Mouse (Mus musculus): ENCODE results near the gene Nsmce4a. TPM values are rescaled to one million over a fixed set of nuclear protein-coding genes. Genes with fewer than 3 reads are reported as not detected.
"Not testable (repeated sequence)": the region's sequence is repeated elsewhere in the genome, so short reads cannot be mapped to it uniquely, and the experiment has no call there.

Nsmce4a gene
- polyA plus RNA-seq, 1 experiment, result 61.5 TPM

DNA sequence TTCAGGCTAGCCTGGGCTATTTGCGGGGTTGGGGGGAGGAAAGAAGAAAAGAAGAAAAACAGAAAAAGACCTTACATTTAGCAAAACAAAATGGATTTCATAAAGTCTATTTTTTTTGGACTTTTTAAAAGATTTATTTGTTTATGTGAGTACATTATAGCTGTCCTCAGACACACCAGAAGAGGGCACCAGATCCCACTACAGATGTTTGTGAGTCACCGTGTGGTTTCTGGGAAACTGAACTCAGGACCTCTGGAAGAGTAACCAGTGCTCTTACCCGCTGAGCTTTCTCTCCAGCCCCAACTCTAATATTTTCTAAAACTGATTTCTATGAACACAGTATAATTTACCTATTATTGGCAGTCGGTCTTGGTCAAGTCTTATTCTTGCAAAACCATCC is 37.7 kb downstream of the Nsmce4a start:
- no peak for DNase-seq (ENCODE audit: low spot score)

DNA sequence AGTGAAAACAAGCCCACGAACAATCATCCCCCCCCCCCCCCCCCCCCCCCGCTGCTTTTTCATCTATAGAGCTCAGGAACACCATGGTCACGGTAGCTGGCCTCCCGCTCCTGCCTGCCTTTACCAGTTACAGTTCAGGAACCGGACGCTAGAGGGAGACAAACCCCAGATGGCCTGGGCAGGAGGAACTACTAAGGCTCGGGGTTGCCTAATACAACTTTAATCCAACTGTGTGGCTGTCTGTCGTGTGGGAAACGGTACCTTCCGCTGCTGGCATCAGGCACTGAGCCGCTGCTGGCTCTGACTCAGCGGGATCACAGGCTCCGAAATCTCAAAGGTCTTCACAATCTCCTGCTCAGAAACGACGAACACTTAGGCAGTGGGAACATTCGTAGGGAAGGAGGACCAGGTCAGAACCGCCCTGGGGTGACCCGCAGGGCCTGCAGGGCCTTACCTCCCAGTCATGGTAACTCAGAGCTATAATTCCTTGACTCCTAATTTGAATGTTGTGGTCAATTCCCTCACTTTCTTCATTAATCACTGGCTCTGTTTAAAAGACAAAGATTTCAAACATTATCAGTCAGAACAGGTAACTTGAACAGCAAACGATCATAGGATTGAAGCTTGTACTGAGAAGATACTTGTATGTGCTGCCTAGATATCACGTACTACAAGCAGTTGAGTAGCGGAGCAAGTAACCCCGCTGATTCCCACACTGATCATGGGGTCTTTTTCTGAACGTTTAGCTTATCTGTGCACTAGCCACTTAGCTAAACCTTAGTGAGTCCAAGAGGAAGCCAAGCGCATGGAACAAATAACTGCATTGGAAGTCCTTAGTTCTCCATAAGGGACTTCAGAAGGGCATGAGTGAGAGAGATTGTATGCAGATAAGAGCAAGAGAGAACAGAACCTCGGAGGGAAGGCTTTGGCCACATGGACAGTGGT is 39.3 kb downstream of the Nsmce4a start:
- DNase-seq (ENCODE audit: low spot score), result peak; percentile 63

DNA sequence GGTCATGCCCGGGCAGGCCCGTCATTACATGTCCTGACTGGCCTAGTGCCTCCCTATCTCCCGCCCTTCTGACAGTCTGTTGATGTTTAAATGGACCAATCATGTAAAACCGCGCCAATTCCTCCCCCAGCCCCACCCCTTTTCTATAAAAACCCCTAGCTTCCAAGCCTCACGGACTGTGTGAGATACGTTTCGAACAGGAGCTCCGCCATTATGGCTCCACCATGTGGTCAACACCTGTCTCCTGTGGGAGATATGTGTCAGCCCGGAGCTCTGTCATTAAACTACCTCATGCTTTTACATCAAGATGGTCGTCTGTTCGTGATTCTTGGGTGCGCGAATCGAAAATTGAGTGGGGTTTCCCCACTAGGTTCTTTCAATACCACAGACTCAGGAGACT is 41.8 kb downstream of the Nsmce4a start:
- DNase-seq (ENCODE audit: low spot score), result not testable (repeated sequence)

GRCm38 (mm10) chr7:130527306-130527705 is 45.6 kb downstream of the Nsmce4a start:
- DNase-seq (ENCODE audit: low spot score), result no peak

GRCm38 (mm10) chr7:130523451-130523850 is 49.5 kb downstream of the Nsmce4a start:
- no peak for DNase-seq (ENCODE audit: low spot score)

DNA sequence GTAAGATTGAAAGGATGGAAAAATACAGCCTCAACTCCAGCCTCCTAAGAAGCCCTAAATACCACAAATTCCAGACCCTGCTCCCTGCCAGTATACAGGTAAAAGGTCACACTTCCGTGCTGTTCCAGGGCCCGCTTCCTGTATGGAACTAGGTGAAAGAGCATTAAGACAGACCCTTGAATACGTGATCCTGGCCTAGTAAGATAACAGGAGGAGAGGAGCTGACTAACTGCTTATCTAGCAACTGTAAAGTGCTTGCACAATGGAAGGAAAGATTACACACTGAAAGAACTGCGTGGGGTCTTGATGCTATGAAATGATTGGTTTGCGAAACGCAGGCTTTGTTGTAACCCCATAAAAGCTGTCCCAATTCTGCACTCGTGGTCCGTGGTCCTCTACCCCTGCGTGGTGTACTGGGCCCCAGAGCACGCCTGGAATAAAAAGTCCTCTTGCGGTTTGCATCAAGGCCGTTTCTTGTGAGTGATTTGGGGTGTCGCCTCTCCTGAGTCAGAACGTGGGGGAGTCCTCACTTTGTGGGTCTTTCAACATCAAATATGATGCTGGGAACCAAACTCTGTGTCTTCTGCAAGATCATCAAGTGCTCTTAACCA is 52.0 kb downstream of the Nsmce4a start:
- no peak for DNase-seq (ENCODE audit: low spot score)

DNA sequence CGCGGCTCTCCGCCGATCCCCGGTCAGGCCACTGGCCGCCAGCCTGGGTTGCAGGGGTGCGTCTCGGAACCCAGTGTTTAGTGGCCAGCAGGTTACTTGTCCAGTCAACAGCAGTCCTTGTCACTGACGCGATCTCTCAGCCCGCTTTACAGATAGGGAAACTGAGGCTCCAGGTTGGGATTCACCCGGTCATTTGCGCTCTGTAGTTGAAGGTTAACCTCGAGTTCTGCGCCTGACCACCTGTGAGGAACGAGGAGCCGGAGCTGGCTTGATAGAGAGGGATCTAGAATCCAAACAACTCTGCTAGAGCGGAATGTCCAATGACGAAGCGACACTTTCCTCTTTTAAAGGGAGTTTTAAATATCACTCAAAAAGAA is 52.9 kb downstream of the Nsmce4a start, which contains the start of gene Ate1:
Gene Ate1 (minus strand): TSS at position 321 of the 377 bp plus-strand sequence.
- no peak for DNase-seq (ENCODE audit: low spot score)

DNA sequence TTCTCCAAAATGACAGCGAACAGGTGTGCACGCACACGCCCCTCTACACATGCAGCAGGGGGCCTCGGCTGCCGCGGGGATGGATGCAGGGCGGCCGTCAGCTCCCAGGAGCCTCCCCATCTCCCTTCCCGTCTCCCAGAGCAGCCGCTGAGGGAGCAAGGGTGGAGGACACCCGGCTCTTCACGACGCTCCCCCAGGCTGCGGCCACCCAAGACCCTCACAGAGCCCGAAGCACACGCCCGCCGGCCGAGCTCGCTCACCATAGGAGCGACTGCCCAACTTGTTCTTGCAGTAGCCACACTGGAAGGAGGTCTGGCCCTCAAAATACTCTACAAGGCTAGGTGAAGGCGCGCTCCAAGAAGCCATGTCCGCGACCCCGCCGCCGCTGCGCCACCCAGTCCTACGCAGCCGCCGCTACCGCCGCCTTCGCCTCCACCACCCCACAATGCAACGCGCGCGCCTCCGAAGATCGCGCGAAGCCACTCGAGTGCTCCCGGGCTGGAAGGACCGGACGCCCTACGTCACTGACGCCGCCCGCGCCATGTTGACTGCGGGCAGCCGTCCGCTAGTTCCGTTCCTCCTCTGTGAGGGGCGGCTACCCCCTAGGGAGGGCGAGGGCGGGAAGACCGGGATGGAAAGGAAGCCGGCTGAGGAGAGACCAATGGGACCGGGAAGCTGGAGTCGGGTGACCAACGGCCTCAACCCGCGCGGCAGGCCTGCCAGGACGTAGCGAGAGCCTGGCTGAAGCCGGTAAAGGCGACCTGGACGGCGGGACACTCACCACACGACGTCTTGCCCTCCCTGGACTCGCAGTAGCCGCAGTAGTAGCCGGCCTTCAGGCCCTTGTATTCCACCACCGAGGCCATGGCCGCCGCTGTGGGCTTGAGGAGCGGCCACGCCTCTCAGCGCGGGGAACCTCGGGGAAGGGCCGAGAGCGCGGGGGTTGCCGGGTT is 53.5 kb downstream of the Nsmce4a start:
- DNase-seq (ENCODE audit: low spot score), result peak; percentile 98

DNA sequence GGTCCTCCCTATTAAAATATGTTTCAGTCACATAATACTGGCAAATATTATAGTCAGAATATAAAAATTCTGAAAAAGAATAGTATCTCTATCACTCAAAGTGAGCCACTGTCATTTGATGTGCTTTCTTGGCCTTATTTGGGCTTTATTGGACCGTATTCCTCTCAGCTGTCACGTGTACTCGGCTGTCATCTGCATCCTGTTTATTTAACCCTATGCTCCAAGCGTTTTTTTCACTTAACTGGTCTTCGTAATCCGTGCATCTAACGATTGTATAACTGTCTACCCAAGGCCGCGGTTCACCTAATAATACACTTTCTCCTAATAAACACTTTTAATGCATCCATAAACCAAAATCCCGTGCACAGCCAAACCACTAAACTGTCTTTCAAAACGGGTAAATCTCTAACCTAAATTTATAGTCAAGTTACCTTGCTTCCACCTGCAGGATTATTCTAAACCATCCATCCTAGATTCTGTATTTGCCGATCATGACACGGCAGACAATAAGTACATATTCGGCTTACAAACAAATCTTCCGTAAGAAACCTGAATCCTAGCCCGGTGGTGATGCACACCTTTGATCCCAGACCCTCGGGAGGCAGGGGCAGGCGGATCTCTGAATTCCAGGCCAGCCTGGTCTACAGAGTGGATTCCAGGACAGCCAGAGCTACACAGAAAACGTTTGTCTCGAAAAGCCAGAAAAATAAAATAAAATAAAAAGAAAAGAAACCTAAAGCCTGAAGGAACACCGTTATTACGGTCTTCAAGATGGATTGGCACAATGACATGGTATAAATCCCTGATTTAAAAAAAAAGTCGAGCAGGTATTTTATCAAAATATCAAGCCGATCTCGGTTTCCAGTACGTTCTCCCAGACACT is 54.5 kb downstream of the Nsmce4a start:
- DNase-seq (ENCODE audit: low spot score), result no peak

GRCm38 (mm10) chr7:130510243-130510642 is 62.7 kb downstream of the Nsmce4a start:
- DNase-seq (ENCODE audit: low spot score), result no peak

- DNase-seq (ENCODE audit: low spot score), result no peak
Observed at GRCm38 (mm10) chr7:130503006-130503405, 69.9 kb downstream of the Nsmce4a start.

DNA sequence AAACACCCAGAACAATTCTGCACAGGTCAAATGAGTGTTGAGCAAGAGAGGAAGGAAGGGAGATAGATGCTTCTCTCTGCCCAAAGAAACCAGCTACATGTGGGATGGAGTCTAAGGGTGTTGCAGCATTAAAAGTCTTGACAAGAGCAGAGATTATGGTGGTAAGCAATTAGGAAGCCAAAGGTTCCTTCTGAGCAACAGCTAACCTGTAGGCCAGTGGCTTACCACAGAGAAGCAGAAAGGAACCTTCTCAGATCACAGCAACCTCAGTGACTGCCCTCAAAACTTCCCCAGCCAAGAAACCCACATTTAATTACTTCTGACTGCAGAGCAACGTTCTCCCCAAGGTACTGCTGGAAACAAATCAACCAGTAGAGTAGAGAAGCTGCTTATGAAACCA is 71.4 kb downstream of the Nsmce4a start:
- no peak for DNase-seq (ENCODE audit: low spot score)

- DNase-seq (ENCODE audit: low spot score), result no peak
Observed at GRCm38 (mm10) chr7:130493346-130493745, 79.6 kb downstream of the Nsmce4a start.

- DNase-seq (ENCODE audit: low spot score), result no peak
Observed at GRCm38 (mm10) chr7:130492026-130492425, 80.9 kb downstream of the Nsmce4a start.

Other genes starting within 250 kb of the Nsmce4a start
- 15.6 and 24.0 TPM in 2 replicates for gene Ate1, start 52.7 kb downstream of the Nsmce4a start, polyA plus RNA-seq (2012; rRNA removed)
- gene Tacc2, start 4.3 kb upstream of the Nsmce4a start, polyA plus RNA-seq (2012; rRNA removed), result 67.5 and 88.1 TPM in 2 replicates
- gene Btbd16, start 201.0 kb upstream of the Nsmce4a start, polyA plus RNA-seq (2012; rRNA removed), result 0.04 TPM in 2 replicates

All from urinary bladder, adult 2 months (tissue).